Mouse (Mus musculus) small intestine, adult 2 months (tissue): ENCODE measurements around the gene Pdpr.

Experiments used
- CTCF ChIP-seq: fragments of 200-500 bp; IDR thresholded peaks from 2 replicates; pipeline ENCODE4 v1.5.1; 2012; ENCODE audit warnings: low read depth, mild to moderate bottlenecking, control low read depth, inconsistent platforms, low read length, moderate library complexity, mixed read lengths; ENCODE audit not compliant: insufficient replicate concordance, insufficient read length; ENCODE audit errors: extremely low read depth
- POLR2A ChIP-seq: fragments of 200-500 bp; IDR thresholded peaks from 2 replicates; pipeline ENCODE4 v1.6.1; 2012; ENCODE audit warnings: low read depth, mild to moderate bottlenecking, control low read depth, inconsistent platforms, low read length, moderate library complexity

DNA sequence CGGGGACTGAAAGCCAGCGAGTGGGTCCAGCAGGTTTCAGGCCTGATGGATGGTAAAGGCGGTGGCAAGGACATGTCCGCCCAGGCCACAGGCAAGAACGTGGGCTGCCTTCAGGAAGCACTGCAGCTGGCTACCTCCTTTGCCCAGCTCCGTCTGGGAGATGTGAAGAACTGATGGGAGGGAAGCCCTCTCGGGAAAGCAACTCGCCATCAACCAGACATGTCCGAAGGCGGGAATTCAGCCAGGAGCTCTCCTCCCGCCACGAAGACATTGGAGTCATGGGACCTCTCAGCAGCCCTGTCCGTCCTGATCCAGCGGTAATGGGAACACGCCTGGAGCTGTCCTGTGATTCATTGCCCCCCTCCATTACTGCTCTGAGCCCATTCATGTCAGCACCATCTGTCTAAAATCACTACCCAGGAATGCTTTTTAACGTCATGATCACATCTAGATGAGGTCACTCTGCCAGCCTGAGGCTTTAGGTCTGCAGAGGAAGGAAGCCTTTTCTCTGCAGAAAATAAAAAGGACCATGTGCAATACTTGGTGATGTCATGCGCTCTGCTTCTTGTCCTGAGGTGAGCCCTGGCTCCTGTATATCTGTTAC lies 39.3 kb upstream of the Pdpr start:
- TF ChIP-seq CTCF = no peak
- TF ChIP-seq POLR2A = no peak
